Mouse (Mus musculus) gastrocnemius, adult 8-10 months (tissue): Measurements from ENCODE around the gene Chrdl1. TPM values are rescaled to one million over a fixed set of nuclear protein-coding genes. Genes with fewer than 3 reads are reported as not detected.

Source experiments
- DNase-seq, 2 experiments: peaks; one replicate each; pipeline ENCODE4 v3.0.0; 2022; ENCODE audit warnings: low spot score in 2 of 2
- total RNA-seq, 4 experiments: library from RNA; stranded (reverse); gene quantifications; 2 replicates each; pipeline ENCODE4 v1.2.4; 2022

The Chrdl1 gene
- 1 to 10 TPM in 2 of 4 experiments, under 1 TPM in 2; 0.73 to 3.3 (median 1.6) TPM for total RNA-seq

DNA sequence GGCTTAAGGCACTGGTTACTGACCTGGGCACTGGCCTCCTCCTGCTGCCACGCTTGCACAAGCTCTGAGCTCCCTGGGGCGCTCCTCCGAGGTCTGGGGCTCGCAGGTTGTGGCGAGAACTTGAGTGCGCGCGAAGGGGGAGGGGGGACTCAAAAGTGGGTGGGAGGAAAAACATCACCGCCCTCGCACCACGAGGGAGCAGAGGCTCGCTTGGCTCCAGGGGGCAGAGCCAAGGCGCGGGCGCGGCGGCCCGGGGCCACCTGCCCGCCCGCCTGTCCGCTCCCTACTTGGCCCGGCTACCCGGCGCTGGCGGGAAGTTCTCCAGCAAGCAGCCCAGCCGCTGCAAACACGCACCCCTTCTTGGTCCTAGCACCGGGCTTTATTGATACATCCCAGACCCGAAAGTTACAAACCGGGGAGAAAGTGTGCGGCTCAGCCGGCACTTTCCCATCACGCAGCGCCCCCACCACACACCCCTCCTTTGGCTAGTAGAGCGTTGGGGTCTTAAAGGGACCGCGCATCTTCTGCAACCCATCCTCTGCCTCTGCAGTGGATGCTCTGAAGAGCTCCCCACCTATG is at the start of gene Chrdl1:
Gene Chrdl1 (minus strand): TSS at position 472 of the 579 bp plus-strand sequence.
- DNase-seq: peak in 1 of 2 experiments; percentile 3

DNA sequence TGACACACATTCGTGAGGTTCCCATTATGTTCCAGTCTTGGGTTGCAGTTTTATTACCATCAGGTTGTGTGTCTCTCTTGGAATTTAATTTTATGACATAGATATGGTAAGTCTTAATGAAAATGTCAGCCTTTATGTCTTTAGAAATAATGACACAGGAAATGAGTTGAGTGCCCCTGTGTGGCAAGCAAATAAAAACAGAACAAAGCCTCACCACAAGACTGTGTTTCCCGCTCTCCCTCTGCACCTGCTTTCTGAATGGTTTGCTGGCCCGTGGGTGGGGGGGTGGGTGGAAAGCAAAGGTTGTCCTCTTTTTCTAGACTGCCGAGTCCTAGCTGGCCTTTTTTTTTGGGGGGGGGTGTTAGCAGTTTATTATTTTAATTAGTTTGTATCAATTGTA is 48.6 kb upstream of the Chrdl1 start:
- DNase-seq: no peak

DNA sequence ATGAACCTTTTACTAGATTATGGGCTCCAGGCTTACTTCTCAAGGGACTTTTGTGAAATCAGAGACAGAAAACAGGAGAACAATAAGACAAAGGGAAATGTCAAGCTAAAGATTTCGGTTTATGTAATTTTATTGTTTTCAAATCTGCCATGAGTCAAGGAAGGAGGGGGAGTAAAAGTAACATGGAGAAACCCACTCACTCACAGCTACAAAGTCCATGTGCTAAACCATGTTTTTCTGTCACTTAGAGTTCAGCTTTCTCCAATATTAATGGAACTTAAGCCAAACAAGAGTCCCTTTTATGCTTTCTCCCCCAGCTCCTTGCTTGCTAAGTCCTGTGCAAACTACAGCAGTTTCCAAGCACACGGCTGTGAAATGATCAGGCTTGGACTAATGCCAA is 10.5 kb upstream of the Chrdl1 start:
- DNase-seq: no peak

DNA sequence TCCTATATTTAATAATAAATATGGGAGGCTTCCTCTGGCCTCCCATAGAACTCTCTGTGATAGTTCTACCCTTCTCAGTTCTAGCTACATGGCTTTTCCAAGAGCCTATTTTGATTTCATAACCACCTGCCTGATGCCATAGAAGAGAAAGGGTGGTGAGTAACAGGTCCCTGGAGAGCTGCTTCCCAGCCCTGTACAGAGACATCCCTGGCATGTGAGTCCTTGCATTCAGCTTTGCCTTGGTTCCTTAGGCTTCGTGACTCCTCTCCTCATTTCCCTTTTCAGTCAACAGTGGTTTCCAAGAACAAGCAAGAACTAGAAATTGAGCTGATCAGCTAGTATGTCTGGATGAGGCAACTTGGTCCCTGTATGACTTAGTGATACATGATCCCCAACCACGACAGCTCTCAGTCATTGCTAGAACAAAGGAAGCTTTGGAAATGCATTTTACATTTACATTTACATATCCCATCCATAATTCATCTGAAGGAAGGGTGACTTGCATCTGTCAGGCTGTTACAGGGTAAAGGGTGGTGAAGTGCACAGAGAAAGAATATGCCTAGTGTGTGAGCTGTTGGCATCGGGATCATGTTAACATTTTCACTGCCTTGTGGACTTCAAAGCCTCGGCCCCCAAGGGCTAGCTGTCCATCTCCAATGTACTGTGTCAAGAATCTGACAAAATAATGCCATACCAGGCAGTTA is 27.7 kb downstream of the Chrdl1 start:
- no peak for DNase-seq

DNA sequence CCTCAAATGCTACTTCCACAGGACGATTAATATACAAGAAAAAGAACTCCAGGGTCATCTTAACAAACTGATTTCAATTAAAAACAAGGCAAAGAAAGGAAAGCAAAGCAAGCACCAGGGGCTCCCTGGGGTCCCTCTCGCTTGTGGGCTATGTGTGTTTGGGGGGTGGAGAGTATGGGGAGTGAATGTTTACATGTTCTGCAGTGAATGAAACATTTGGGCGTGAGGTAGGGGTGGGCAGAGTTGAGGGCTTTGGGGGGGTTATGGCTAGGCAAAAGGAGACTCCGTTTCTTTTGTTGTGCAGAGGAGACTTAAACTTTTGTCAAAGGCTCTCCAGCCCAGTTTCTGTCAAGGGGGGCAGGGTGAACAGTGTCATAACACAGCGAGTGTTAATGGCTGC is 46.8 kb downstream of the Chrdl1 start:
- DNase-seq: no peak

DNA sequence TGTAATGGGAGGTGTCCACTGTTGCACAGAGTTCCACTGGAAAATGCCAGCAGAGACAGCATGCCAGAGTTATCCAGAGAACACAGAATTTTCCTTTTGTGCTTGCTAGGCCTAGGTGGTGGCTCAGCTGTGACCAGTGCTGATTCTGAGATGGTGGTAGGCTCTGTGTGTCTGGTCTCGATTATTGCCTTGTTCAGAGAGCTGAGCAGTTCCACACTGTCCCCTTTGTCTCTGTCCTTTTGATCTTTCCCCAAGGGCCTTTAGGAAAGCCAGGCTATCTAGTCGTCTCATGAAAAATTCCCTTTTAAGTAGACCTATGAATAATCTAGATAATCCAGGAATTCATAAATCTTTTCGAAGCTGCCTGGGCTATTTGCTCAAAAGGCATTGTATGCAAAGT is 47.3 kb downstream of the Chrdl1 start:
- no peak for DNase-seq

DNA sequence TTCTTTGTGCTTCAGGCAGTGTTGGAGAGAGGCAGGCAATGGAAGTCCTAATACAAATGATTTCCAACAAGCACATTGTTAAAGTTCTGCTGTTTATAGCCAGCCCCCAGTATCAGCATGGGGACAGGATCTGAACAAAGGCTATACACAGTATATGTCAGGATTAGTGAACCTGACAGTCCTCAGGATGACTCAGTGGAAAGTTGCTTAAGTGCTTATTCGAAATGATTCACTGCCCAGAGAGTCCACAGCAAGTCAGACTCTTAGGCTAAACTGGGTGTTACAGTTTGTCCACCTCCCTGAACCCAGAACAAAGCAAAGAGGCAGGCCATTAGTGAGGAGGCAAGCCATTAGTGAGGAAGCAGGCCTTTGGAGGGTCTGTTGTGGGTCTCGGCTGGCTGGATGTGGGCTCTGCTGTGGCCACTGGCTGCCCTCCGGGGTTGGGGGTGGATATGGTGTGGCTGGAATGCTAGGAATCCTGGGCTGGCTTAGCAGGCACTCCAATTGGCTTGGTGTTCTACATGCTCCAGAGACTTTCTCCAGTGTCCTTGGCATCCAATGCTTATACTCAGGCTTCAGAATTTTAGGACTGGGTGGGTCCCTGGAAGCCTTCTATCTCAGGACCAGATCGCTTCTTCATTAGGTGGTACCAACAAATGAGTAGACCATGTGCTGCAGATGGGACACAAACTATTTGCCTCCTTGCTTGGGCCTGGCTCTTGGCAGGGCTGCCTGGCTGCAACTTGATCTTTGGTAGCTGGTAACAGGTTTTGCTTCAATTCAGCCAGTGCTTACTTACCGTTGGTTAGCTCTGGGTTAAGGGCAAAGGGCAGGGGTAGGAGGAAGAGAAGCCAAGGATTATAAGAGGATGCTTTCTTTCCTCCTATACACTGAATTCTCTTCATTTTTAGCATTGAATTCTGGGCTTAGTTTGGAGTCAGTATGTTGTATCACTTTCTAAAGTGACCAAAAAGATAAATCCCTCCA is 49.3 kb downstream of the Chrdl1 start:
- peak; percentile 2 to 5 for DNase-seq

DNA sequence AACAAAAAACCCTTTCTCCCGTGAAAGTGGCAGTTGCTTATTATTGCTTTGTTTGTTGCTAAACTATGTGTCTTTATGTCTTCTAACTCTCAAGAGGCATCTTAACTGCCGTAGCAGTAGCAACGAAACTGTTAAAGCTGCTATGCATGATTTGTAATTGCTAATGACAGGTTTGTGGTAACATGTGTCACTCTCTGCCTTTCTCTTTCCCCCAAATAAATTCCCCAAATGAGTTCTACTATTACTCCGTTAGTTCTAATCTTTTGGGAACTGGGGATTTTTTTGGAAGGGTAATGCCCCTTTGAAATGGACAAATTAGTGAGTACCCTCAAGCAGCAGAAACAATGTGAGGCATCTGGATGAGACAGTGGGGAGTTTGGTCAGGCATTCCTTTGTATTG is 55.9 kb downstream of the Chrdl1 start:
- no peak for DNase-seq

DNA sequence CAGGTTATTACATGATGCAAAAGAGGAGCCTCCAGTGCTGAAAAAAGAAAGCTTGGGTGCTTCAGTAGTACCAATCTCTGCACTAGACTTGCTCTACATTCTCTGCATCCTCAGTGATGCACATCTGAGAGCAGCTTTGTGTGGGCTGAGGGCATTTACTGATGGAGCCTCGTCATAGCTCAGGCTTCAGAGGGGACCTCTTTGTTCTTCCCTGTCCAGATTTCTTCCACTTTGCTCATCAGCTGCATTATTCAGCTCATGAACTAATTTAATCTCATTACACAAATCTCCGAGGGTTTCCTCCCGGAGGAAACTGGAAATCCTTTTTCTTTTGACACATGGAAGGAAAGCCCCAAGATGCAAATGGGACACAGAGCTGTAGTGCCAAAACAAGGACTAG is 56.5 kb downstream of the Chrdl1 start:
- DNase-seq: no peak

DNA sequence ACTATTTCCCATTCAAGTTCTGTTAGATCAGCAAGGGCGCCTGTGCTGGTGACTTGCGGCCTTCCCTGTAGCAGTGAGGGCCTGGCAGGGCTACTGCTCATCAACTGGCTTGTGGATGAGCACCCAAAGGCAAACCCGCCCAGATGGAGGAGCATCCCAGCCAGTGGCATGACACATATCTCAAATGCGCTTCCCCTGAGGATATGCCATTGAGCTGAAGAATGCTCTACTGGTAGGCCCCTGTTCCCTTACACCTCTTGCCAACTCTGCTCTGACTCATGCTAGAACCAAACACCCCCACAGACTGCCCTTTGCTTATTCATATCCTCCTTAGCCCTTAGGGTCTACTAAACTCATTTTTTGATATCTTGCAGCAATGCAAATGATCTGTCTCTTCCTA is 57.4 kb downstream of the Chrdl1 start:
- DNase-seq: no peak

DNA sequence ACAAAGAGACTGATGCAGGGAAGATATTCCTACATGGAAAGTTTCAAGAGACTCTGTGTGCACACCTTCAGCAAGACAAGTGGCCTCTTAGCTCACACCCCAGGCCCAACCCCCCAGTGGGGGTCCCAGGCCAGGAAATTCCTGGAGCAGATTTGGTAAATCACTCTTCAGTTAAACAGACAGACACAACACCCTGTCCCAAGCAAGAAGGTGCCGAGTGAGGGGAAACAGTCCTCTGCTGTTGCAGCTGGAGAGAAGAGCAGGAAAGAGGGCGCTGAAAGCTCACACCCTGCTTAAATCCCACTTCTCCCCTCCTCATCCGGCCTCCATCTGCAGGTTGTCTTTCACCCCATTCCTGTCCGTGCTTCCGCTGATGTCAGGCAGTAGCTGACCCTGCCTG is 58.2 kb downstream of the Chrdl1 start:
- DNase-seq: no peak

DNA sequence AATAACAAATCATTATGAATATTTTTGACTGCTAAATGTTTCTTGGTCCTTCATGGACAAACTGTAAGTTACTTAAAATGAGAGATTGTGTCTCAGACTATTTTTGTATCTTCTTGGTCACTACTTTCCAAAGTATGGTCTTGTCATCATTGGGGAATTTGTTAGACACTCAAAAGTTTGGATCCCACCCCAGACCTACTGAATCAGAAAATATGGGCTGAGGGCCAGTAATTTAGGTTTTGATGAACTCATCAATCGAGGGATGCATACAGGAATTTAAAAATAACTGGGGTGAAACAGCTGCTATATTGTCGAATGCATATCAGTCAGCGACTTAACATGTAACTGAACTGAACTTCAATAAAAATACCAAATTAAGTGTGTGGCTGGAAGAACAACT is 80.9 kb downstream of the Chrdl1 start:
- DNase-seq: no peak

DNA sequence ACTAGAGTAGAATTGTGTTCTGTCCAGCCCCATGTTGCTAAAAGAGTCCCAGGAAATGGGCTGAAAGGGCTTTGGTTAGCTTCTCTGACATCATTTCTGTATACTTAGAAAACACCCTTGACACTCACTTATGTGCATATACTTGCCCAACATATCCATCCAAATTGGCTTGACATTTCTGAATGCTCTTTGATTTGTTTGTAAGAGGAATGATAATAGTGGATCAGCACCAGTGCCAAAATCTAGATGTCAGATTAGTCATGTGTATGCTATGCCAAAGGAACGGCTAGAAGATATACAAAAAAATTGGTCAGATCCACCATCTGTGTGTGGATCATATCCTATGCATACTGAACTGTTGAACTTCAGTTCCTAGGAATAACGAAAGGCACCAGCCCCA is 99.3 kb downstream of the Chrdl1 start:
- DNase-seq: no peak

DNA sequence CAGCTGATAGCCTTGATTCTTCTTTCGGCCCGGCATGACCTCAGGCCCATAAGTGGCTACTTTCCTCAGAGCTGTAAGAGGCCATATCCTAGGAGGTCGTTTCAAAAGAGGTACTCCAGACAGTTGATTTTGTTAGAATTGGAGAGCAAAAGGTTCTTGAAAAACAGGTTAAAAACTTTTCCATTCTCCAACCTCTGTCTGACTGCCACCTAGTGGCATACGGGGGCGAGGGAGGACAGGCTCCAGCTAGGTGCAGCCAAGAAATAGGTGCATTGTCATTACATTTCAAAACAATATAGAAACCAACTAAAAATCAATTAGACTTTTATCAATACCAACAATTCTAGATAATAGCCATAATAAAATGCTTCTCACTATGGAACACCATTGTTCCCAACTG is 118.9 kb downstream of the Chrdl1 start:
- DNase-seq: no peak

DNA sequence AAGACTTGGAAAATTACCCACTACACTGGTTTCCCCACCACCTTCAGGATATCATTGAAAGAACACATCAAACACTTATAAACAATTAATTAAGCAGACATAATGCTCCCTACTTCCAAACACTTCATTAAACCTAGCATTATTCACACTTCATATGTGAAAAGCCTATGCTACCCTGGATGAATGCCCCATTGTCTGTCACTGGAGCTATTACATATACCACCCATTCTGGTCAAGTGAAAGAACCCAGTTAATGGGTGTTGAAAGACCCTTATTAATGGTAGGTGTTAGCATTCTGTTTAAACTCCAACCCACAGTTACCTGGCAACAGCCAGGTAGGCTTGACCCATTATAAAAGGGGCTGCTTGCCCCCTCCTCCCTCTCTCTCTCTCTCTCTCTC is 143.4 kb downstream of the Chrdl1 start:
- DNase-seq: no peak

Other genes starting within 250 kb of the Chrdl1 start
- gene Pak3, start 124.3 kb upstream of the Chrdl1 start, total RNA-seq: under 1 TPM in 3 of 4 experiments, not detected in 1; 0.05 to 0.09 (median 0.07) TPM